Mouse (Mus musculus) embryo, embryonic 11 days (tissue): Measurements from ENCODE around the gene Zfp369.
"Not testable (repeated sequence)": the region's sequence is repeated elsewhere in the genome, so short reads cannot be mapped to it uniquely, and the experiment has no call there.

Experiments
- DNase-seq: peaks from one replicate; pipeline ENCODE4 v3.0.0-alpha.2; 2015

The Zfp369 gene

DNA sequence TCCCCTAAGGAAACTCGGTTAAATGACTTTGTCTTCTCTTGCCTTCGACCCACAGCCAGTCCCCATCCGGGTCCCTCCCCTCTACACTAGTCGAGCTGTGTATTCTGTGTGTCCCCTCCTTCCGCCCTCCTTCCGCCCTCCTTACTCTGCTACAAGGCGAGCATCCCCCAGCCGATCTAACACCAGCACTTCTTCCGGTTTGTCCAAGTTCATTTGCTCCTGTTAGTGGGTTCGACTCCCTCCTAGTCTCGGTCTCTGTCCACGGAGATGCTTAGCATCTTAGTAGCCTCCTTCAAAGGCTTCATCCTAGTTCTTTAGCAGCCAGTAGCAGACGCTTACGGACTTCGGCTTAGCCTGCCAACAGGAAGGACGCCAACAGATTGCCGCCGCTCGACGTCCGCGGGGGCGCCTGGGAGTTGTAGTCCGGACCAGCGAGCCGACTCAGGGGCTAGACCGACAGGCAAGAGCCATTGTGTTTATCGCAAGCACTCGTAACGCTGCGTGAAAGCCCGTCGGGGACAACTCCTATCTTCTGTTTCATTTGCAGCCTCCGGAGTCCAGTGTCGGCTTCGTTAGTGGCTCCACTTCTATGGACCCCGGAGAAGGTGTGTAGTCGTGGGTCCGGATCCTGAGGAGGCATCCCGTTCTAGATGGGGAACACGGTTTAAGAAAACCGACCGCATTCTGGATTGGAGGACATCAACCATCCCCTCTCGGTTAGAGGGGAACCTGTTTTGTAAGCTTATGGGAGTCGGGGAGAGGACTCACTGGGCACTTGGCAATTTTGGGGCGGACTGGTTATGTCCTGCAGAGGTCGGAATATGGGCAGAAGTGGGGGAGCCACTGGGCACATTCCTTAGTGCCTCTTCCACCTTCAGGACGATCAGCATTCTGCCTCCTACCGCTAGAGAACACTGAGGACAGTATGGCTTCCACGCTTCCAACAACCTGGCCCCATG, at the start of gene Zfp369:
Gene Zfp369, plus strand, starts transcription at position 432 of the 959 bp plus-strand sequence.
- DNase-seq: peak; percentile 94

DNA sequence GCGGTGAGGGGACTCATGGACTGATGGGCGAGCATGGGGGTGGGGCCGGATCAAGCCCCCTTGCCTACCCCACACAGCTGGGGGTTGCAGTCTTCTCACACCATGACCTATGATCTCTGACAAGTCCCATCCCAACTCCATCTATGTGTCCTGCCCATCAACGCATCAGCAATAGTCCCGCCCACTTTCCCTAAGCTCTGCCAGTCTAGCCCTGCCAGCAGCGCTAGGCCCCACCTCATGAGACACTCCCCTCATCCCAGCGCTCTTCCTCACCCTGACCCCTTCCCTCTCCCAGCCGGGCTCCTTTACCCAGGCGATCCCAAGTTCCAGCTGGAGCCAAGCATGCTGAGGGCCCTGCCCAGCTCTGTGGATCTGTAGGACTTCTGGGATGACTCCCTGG, 41.4 kb upstream of the Zfp369 start:
- no peak for DNase-seq

DNA sequence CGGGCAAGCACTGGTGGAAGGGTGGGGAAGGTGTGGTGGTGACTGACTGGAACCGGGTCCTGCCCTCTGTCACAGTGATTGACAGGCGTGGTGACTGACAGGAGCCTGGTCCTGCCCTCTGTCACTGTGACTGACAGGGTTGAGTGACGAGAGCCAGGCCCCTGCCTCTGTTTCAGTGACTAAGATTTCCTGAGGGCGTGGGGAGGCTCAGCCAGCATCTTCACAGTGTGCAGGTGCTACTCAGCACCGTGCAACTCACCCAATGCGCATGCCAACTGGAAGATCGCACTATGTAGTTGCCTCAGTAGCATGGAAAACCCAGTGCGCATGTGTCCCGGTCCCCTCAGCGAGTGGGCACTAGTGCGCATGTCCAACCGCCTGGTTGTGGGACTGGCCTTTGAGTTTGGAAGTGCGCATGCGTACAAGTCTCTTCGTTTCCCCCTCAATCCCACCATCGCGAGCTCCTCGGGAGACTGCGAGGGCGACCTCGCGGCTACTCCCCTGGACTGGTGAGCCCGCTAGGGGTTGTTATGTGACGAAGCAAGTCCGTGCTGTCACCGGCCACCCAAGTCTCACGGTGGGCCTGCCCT, 38.0 kb upstream of the Zfp369 start:
- peak; percentile 96 for DNase-seq

DNA sequence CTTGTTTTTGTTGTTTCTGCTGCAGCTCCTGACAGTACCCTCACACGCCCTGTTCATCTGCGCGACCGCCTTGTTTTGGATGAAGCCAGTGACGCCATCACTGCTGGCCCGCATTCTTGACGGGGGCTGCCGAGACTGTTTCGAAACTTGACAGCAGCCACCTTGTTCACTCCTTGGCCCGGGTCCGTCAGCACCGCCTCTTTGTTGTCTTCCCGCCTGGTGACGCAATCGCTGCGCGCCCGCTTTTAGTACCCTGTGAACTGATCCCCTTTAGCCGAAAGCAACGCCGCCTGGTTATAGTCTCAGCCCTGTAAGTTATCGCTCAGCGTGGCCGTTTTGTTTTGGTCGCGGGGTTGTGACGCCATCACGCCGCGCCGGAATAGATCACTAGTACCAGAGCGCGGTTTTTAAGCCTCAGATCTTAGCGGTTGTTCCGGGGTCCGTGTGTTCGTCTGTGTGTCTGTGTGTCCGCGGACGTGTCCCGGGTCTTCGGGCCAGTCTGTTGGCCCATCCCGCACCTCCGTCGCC, 37.5 kb upstream of the Zfp369 start:
- DNase-seq: peak; percentile 92

DNA sequence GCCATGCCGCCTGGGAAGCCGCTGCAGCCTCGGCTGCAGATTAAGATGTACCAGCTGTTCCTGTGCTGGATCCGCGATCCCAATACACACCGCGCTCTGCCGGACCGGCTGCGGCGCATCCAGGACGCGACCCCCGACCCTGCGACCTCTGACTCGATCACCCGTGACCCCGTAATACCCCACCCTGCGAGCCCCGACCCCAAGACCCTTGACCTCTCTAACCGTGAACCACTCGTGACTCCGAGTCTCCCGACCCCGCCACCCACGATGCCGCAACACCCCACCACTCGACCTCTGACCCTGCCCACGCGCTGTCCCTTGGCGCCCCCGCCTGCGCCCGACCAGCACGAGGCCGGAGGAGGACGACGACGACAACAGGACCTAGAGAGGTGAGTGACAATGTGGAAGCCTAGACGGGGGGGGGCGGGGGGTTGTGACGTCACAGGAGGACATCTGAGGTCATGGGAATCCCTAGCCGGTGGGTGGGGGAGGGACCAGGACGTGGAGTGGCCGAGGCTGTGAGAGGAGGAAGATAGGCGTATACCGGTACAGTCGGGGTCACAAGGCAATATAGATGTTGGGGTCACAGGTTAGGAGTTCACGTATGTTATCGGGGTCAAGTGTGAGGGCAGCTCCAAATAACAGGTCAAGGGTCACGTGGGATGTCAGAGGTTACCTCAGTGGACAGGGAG, 36.8 kb upstream of the Zfp369 start:
- DNase-seq: peak; percentile 21

DNA sequence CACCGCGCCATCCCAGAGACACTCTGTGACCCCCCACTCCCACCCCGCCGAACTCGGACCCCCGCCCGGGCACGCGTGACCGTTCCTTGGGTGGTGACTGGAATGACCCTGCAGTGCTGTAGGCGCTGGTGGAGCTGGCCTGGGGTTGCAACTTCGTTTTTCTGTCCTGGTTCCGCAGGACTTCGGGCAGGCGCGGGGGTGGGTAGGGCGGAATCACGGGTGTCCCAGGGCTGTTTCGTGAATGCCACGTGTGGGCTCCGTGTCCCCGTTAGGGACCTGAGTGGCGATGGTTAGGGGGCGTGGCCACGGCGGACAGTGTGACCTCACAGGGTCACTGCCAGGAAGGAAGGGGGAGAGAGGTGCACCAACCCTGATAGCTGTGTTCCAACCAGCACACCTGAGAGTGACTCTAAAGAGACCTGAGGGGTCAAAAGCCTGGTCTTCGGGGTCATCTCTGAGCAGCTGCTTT, 36.3 kb upstream of the Zfp369 start:
- no peak for DNase-seq

DNA sequence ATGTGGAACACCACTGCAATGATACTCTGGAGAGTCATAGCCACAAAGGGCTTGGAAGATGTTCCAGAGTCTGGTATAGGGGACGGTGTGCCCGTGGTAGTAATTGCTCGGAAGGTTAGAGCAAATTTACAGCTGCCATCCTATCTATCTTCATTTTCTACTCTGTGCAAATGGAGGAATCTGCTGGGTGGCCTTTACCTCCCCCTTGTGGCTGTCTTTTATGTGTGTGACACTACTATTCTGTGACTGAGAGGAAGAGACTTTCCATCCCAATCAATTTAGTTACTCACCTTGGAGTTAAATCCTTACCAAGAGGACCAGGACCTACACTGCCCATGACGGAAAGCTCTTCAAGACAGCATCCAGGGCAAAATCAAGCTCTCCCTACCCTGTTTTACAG, 35.3 kb upstream of the Zfp369 start:
- DNase-seq: no peak

DNA sequence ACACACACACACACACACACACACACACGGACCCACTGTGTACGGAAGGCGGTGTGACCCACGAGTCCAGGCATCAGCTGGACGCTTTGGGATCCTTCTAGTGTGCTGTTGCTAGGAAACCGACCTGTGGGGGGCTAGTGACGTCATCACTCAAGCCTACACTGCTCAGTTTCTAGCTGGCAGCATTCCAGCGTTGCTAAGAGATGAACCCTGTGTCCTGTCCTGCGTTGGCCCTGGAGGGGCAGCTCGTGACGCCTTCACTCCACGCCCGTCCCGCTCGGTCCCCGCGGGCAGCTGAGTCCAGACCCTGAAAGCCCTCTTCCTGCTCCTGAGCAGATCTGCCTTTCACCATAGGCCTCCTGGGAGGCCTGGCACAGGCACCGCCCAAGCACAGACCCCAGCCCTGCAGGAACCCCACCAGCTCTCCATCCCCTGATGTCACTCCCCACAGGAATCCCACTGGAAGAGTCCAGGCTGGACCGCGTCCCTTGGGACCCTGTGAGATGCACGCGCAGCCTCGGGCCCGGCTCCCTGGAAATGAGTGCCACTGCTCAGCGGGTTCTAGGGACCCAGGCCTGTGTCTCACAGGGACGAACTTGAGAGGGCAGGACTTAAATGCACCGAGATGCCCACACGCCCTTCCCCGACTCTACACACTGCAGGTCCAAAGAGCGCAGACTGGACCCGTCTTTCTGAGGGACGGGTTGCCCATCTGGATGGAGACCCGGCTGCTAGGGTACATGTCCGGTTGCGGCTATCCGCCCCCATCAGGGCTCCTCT, 20.2 kb upstream of the Zfp369 start:
- peak; percentile 63 for DNase-seq

DNA sequence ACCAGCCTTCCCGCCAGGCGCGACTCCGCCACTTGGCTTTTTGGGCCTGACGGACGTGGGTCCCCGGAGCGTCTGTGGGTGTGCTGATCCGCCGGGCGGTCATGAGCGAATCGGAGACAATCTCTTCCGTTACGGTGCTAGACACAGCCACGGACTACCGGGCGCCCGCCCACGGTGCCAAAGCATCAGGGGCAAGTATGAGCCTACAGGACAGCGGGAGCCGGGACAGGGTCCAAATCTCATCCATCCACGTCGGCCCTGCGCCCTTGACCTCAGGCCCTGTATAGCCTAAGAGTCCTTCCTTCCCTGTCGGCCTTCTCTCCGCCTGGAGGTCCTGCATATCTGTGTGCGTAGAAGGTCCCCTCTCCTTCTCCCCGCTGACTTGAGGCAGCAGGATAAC, 19.4 kb upstream of the Zfp369 start, which contains the start of gene Gm10775:
Gene Gm10775, plus strand, starts transcription at position 301 of the 400 bp plus-strand sequence.
- no peak for DNase-seq

DNA sequence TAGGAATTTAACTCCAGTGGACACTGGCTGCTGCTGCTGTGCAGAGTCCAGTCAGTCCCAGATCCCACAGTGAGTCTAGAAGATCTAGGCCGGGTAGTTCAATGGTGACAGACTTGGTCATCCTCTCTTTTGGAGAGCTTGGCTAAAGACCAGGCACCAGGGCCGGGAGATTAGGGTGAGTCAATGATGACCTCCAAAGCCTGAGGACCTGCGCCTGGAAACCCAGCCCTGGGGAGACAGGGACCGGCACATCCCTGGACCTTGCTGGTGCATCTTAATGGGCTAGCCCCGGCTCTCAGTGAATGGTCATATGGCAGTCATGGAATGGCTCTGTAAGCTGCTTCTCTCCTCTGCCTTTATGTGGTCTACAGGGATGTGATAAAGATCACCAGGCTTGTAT, 16.5 kb upstream of the Zfp369 start:
- DNase-seq: no peak

DNA sequence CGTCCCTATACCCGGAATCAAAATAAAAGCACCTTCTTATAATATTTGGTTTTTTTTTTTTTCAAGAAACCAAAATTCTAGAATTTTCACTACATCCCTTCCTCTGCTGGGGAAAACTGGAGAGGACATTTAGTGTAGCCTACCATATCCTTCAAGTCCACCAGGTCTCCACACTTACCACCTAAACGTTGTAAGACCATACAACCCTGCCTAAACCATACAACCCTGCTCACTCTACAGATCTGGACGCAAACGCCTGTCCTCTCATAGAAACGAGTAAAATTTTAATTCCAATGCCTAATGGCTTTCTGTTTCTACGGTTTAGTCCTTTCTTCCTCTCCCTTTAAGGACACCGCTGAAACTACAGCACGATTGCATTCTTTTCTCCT, 626 bp upstream of the Zfp369 start:
- DNase-seq: no peak

DNA sequence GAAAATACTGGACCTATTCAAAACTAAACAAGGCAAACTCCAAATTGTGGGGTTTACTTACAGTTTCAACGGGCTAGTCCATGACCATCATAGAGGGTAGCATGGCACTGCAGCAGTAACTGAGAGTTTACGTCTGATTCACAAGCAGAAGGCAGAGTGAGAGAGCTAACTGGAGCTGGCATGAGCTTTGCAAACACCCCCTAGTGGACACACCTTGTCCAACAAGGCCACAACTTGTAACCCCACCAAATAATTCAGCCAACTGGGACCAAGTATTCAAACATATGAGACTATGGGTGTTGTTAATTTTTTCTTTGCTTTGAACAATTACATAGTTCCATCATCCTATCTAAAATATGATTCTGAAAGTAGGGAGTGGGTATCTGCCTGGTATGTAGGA, 8.2 kb downstream of the Zfp369 start:
- no peak for DNase-seq

DNA sequence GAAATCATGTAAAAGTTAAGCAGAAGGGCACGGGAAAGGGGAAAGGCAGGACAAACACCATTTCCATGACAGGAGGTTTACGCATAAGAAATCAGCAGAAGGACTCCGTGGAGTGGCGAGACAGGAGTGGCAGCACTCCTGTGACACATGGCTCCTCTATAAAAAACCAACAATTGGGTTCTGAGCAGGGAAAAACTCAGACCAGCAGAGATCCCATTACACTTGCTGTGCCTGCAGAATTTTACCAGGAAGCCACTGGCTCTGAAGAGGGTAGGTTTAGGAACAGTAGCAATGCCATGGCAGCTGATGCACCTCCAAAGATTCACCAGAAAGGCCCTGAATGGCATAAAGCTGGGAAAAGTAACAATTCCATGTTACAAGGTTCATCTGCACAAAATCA, 17.7 kb downstream of the Zfp369 start:
- DNase-seq: no peak

DNA sequence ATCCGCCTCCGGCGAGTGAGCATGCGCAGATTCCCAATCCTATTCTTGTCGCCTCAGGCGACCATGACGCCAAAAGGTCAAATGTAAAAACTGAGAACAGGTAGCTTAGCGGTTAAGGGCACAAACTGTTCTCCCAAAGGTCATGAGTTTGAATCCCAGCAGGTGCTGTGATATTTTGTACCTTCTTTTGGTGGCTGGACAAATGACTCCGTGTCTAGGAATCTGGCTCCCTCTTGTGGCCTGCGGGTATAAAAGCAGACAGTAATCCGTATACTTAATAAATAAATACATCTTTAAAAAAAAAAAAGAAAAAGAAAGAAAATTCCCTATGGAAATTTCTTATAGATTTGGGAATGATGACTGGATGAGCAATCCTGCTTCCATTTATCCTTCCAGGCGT, 32.2 kb downstream of the Zfp369 start:
- DNase-seq: peak; percentile 39

DNA sequence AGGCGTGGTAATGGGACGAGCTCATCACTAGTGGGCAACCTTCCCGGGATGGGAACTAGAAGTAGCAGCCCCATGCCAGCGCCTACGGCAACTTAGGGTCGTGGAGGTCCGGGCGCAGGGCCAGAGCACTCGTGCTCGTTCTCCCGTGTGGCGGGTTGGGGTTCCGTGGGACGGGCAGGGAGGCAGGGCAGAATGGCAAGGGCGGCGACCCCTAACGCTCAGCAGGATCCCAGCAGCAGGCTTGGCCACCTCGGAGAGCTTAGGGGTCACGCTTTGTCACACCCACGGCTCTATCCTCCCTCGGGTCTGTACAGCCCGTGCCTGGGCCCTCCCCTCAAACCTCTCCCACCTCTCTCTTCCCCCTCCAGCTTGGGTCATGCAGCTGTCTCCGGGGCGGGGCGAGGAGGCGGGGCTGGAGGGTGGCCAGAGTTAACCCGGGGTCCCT, 32.7 kb downstream of the Zfp369 start:
- DNase-seq: no peak

DNA sequence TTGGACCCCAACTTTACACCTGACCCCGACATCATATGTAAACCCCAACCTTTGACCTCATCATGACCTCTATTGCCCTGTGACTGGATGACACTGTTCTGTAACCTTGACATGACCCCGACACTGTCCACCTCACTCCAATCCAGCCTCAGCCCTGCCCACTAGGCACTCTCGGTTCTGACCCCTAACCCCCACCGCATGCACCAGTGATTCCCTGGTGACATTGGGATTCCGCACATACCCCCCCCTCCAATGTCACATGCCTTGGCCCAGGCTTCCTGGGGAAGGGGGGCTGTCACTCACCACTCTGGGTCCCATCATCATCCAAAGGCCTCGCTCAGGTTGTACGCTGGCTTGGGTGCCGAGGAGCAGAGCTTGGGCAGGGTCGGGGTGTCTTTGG, 33.2 kb downstream of the Zfp369 start:
- DNase-seq: no peak

DNA sequence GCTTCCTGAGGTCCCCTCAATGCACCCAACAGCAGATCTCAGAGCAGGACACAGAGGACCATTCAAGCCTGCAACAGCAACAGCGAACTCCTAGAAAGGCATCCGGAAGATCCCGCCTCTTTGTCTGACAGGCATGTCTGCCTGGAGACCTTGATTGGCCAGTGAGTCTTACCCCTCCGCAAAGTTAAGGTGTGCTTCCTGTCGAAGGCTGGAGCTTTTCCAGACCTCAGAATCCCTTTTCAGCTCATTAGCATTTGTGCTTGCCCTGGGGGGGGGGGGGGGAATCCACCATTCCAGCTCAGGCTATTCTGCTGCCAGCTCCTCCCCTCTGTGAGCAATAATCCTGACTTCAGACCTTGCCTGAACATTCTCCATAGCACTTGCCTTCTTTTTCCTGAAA, 69.9 kb downstream of the Zfp369 start:
- not testable (repeated sequence) for DNase-seq

DNA sequence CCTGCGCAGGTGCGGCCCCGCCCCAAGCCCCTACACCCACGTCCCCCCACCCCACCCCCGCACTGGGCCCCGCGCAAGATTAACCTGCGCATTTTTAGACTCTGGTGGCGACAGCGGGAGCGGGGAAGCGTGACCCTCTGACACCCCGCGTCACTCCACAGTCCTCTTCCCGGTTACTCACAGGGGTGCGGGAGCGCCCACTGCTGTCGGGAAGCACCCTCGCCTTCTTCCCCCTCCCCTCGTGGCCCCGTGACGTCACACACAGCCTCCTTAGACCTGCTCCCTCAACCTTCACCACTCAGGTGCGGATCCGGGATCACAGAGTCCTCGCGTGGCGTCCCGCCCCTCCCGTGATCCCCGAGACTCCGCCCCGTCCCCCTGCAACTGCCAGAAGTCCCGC, 73.2 kb downstream of the Zfp369 start:
- not testable (repeated sequence) for DNase-seq
